In genomic region chr10:74789245-74789644, GRCm38 (mm10) we compare ENCODE assay signal across 24 mouse cellular contexts.
A peak's percentile ranks its signal among the peaks of the same experiment; 100 is the strongest.
DNase-seq lines count a peak whose midpoint lies in the region; ATAC-seq and TF ChIP-seq lines count a peak whose summit lies in the region.
"Had no signal": no experiment of that assay in that cellular context is flagged by ENCODE, and none has a peak within 500 bp of the region (broad histone marks: within the 10 kb centered on the region; RNA-seq: fewer than 3 reads in every experiment).

No protein-coding gene starts in this region.

- H3K9ac ChIP-seq in CH12.LX (ENCODE audit: insufficient read depth, low read depth), result no peak overlapping the region
- H3K9ac ChIP-seq: embryonic facial prominence, embryonic 13.5 days; embryonic facial prominence, embryonic 15.5 days; forebrain, embryonic 13.5 days; forebrain, embryonic 15.5 days; forebrain, postnatal 0 days had no signal

- peak; percentile 8 for DNase-seq in 3T3-L1 (ENCODE audit: low read depth, low spot score)
- DNase-seq in CH12.LX (ENCODE audit: extremely low read depth), result peak; percentile 4
- DNase-seq in right cerebral cortex, postnatal 4 days, result no peak
- no peak for DNase-seq in kidney, postnatal 36 days
- DNase-seq: adrenal gland, adult 2 months; adrenal gland, postnatal 10 days; adrenal gland, postnatal 25 days; B cell, adult 2 months; cerebellum, adult 11 months; cerebellum, adult 18-20 months; cerebellum, adult 8-10 months; cerebellum, adult 9-11 months; cerebellum, postnatal 14 days; cerebellum, postnatal 36 days; embryo, embryonic 11 days; forebrain, postnatal 0 days had no signal

- no peak overlapping the region for H3K4me3 ChIP-seq in CH12.LX (replicated peaks in 1 of 3; ENCODE audit: low read depth in 2 of 3, low read length in 2 of 3, poor library complexity in 1 of 3)
- H3K4me3 ChIP-seq: embryonic facial prominence, embryonic 13.5 days; embryonic facial prominence, embryonic 15.5 days; erythroblast, embryonic 14.5 days; forebrain, embryonic 10.5 days; forebrain, embryonic 13.5 days; forebrain, embryonic 15.5 days had no signal

- in situ Hi-C loops in CH12.LX (cut with MboI; ENCODE audit: low pct_ligation_motif_present, low pct_unique_long_range_greater_than_20kb, low sequenced_read_pairs), result no loop called here

- H3K4me1 ChIP-seq in CH12.LX (ENCODE audit: control insufficient read depth in 1 of 2, insufficient read depth in 2 of 2), result no peaks in the 10 kb centered on the region
- H3K4me1 ChIP-seq: embryonic facial prominence, embryonic 13.5 days; embryonic facial prominence, embryonic 15.5 days; forebrain, embryonic 10.5 days; forebrain, embryonic 13.5 days; forebrain, embryonic 15.5 days had no signal

- H3K36me3 ChIP-seq in CH12.LX (replicated peaks in 1 of 2; ENCODE audit: control insufficient read depth in 1 of 2, insufficient read depth in 1 of 2, low read length in 1 of 2), result no peaks in the 10 kb centered on the region
- H3K36me3 ChIP-seq: embryonic facial prominence, embryonic 13.5 days; embryonic facial prominence, embryonic 15.5 days; forebrain, embryonic 10.5 days; forebrain, embryonic 15.5 days had no signal

- dilution Hi-C loops in CH12.LX (cut with MboI; ENCODE audit: extremely low pct_ligation_motif_present, extremely low pct_unique_long_range_greater_than_20kb, low sequenced_read_pairs), result no loop called here

- H3K9me3 ChIP-seq in CH12.LX (replicated peaks; ENCODE audit: low read length), result no peaks in the 10 kb centered on the region
- H3K9me3 ChIP-seq: embryonic facial prominence, embryonic 13.5 days; embryonic facial prominence, embryonic 15.5 days; forebrain, embryonic 10.5 days; forebrain, embryonic 13.5 days; forebrain, embryonic 15.5 days had no signal

- no peaks in the 10 kb centered on the region for H3K79me2 ChIP-seq in CH12.LX (replicated peaks; ENCODE audit: control insufficient read depth, extremely low read depth, insufficient read depth, poor library complexity, severe bottlenecking)

- H3K27ac ChIP-seq in CH12.LX (ENCODE audit: insufficient read depth, low read depth), result no peak overlapping the region
- H3K27ac ChIP-seq: embryonic facial prominence, embryonic 13.5 days; embryonic facial prominence, embryonic 15.5 days; forebrain, embryonic 10.5 days; forebrain, embryonic 13.5 days; forebrain, embryonic 15.5 days had no signal

- no peak for TF ChIP-seq RAD21 in CH12.LX (IDR thresholded peaks at IDR 0.05; ENCODE audit: low read depth, low read length)

- no peak overlapping the region for H3K4me2 ChIP-seq in CH12.LX (ENCODE audit: insufficient read depth, low read depth, poor library complexity, severe bottlenecking)
- H3K4me2 ChIP-seq: embryonic facial prominence, embryonic 13.5 days; embryonic facial prominence, embryonic 15.5 days; forebrain, embryonic 13.5 days; forebrain, embryonic 15.5 days had no signal

- TF ChIP-seq POLR2A in CH12.LX (IDR thresholded peaks at IDR 0.05; ENCODE audit: low read depth, low read length), result no peak

- no peak for TF ChIP-seq CTCF in CH12.LX (conservative IDR thresholded peaks at IDR 0.05 in 1 of 2, IDR thresholded peaks at IDR 0.05 in 1 of 2; ENCODE audit: low read depth in 2 of 2, low read length in 2 of 2)

- peak; percentile 57 for ATAC-seq in megakaryocyte progenitor cell, adult 5-6 weeks (replicated peaks; ENCODE audit: poor library complexity)
- ATAC-seq: CD4-positive, CD25-positive, alpha-beta regulatory T cell, adult 4 months; forebrain, embryonic 13.5 days; forebrain, embryonic 15.5 days; forebrain, postnatal 0 days had no signal

- no peaks in the 10 kb centered on the region for H3K27me3 ChIP-seq in CH12.LX (replicated peaks)
- H3K27me3 ChIP-seq: embryonic facial prominence, embryonic 13.5 days; embryonic facial prominence, embryonic 15.5 days; forebrain, embryonic 13.5 days; forebrain, embryonic 15.5 days had no signal

- TF ChIP-seq EP300 in CH12.LX (IDR thresholded peaks at IDR 0.05; ENCODE audit: low read length), result no peak

TF ChIP-seq in CH12.LX, 34 proteins besides CTCF, POLR2A, EP300 and RAD21:
- no peak for TF ChIP-seq SIN3A (IDR thresholded peaks at IDR 0.05; ENCODE audit: low read length)
- TF ChIP-seq SMC3 (IDR thresholded peaks at IDR 0.05; ENCODE audit: low read depth, low read length), result no peak
- no peak for TF ChIP-seq MXI1 (IDR thresholded peaks at IDR 0.05; ENCODE audit: low read depth, low read length)
- TF ChIP-seq ZC3H11A (IDR thresholded peaks at IDR 0.05; ENCODE audit: low read depth, low read length), result no peak
- TF ChIP-seq E2F4 (IDR thresholded peaks at IDR 0.05; ENCODE audit: insufficient replicate concordance, low read depth, low read length), result no peak
- no peak for TF ChIP-seq GABPA (IDR thresholded peaks at IDR 0.05; ENCODE audit: insufficient replicate concordance, low read depth, low read length)
- TF ChIP-seq JUND (conservative IDR thresholded peaks at IDR 0.05; ENCODE audit: low read depth, low read length), result no peak
- no peak for TF ChIP-seq IRF4 (IDR thresholded peaks at IDR 0.05; ENCODE audit: low read depth, low read length)
- no peak for TF ChIP-seq NRF1 (IDR thresholded peaks at IDR 0.05; ENCODE audit: low read depth, low read length)
- TF ChIP-seq TCF12 (IDR thresholded peaks at IDR 0.05; ENCODE audit: low read depth, low read length), result no peak
- TF ChIP-seq MAFK (IDR thresholded peaks at IDR 0.05; ENCODE audit: insufficient replicate concordance, low read length), result no peak
- TF ChIP-seq ZNF384 (IDR thresholded peaks at IDR 0.05; ENCODE audit: low read depth, low read length), result no peak
- no peak for TF ChIP-seq ZMIZ1 (IDR thresholded peaks at IDR 0.05; ENCODE audit: low read depth, low read length)
- TF ChIP-seq TBP (conservative IDR thresholded peaks at IDR 0.05; ENCODE audit: low read depth, low read length), result no peak
- TF ChIP-seq USF1 (IDR thresholded peaks at IDR 0.05; ENCODE audit: low read depth, low read length), result no peak
- no peak for TF ChIP-seq PAX5 (IDR thresholded peaks at IDR 0.05; ENCODE audit: low read length)
- no peak for TF ChIP-seq MYC (IDR thresholded peaks at IDR 0.05; ENCODE audit: low read depth, low read length)

Comparison
In these comparisons a context has a peak if more than half of its experiments do, and no peak if none do; other contexts are left out.
1. DNase-seq: peak in 3T3-L1 (single experiment) and CH12.LX (single experiment); none in right cerebral cortex, postnatal 4 days (single experiment) and kidney, postnatal 36 days (0 of 2).